Mouse (Mus musculus) cerebellum, adult 9-10 months (tissue): ENCODE results near the gene A430078G23Rik.

Experiments
- DNase-seq: peaks from one replicate; pipeline ENCODE4 v3.0.0; 2022

The A430078G23Rik gene

GRCm38 (mm10) chr8:3414639-3415190, 61.5 kb downstream of the A430078G23Rik start:
- DNase-seq: no peak

GRCm38 (mm10) chr8:3415259-3415658, 62.0 kb downstream of the A430078G23Rik start:
- DNase-seq: no peak

- no peak for DNase-seq
These were observed 62.4 kb downstream of the A430078G23Rik start for GRCm38 (mm10) chr8:3415661-3416060.

- no peak for DNase-seq
These were observed 63.6 kb downstream of the A430078G23Rik start for GRCm38 (mm10) chr8:3416846-3417245.

GRCm38 (mm10) chr8:3417455-3417854, 64.2 kb downstream of the A430078G23Rik start:
- no peak for DNase-seq

GRCm38 (mm10) chr8:3418101-3418500, 64.9 kb downstream of the A430078G23Rik start:
- no peak for DNase-seq

DNA sequence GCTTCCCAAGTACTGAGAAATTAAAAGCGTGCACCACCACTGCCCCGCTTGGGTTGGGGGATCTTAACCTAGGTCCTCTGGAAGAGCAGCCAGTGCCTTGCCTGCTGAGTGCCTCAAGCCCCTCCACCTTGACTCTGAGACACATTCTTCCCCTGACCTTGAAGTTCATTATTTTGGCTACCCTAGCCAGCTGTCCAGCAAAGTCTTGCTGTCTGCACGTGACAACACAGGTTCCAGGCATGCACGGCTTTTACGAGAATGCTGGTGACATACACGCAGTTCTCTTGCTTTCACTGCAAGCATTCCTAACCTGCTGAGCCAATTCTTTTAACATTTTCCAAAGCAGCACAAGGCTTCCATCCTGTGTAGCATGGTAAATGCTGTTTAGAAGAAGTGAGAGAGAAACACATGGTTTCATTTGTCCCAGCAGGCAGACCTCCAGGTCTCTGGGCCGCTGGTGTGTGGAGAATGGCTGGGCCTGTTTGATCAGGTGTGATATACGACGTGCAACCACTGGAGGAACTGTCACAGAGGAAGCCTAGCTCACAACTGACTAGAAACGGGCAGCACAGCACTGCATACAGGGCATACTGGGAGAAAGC, 67.0 kb downstream of the A430078G23Rik start:
- DNase-seq: no peak

- DNase-seq: no peak
These were observed 68.3 kb downstream of the A430078G23Rik start for GRCm38 (mm10) chr8:3421507-3421906.

GRCm38 (mm10) chr8:3425217-3425616, 72.0 kb downstream of the A430078G23Rik start:
- no peak for DNase-seq

DNA sequence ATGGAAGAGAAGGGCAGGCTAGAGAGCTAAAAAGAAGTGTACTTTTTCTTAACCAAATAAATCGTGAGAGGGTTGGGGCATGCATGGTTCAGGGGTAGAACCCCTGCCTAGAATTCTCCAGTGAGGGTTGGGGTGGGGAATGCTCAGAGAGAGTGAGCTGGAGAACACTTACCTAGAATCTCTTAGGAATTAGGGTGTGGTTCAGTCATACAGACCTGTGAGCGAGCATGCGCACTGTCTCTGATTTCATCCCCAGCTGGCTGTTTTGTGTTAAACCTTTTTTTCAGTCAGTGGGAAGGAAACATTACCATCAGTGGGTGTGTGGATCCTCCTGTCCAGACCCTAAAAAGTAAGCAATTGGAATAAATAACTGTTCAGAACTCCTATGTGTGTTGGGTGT, 73.0 kb downstream of the A430078G23Rik start:
- DNase-seq: no peak

DNA sequence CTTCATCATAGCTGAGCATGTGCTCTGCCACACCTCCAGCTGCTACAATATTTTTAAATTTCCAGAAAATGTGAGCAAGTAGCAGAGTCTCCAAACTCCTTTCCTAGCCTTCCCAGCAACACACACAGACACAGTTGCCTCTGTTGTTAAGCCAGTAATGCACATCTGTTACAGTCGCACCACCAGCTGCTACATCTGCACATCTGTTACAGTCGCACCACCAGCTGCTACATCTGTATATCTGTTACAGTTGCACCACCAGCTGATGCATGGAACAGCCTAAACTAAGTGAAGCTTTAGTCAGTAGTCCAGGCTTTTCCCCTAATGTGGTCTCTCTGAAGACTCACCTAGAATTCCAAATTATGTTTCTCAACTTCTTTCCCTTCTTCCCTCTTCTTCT, 75.2 kb downstream of the A430078G23Rik start:
- DNase-seq: no peak

- peak; percentile 80 for DNase-seq
These were observed 76.8 kb downstream of the A430078G23Rik start for GRCm38 (mm10) chr8:3429966-3430365.

- DNase-seq: no peak
These were observed 77.9 kb downstream of the A430078G23Rik start for GRCm38 (mm10) chr8:3431113-3431512.

GRCm38 (mm10) chr8:3436492-3436891, 83.3 kb downstream of the A430078G23Rik start:
- DNase-seq: no peak

DNA sequence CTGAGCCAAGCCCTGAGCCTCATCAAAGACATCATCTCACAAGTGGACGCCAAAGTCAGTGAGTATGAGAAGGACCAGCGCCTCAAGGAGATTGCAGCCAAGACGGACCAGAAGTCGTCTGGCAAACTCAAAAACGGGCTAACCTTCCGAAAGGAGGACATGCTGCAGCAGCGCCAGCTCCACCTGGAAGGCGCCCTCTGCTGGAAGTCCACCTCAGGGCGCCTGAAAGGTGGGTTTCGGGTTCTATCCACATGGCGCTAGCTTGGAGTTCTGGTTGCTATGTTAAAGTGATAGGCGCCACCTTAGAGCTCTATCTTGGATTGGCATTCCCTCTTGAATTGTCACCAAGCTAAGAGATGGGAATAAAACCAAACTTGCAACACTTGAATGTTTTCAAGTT, 86.3 kb downstream of the A430078G23Rik start:
- no peak for DNase-seq
